Mouse (Mus musculus) gastrocnemius, postnatal 10 days (tissue): ENCODE results near the gene Mblac1. TPM values are rescaled to one million over a fixed set of nuclear protein-coding genes. Genes with fewer than 3 reads are reported as not detected.
"Not testable (repeated sequence)": the region's sequence is repeated elsewhere in the genome, so short reads cannot be mapped to it uniquely, and the experiment has no call there.

Source experiments
- DNase-seq: peaks from one replicate; pipeline ENCODE4 v3.0.0; 2021; ENCODE audit warnings: mixed read lengths
- microRNA-seq, 2 experiments: library from miRNA; unstranded; fragments of <30 nt; microRNA quantifications; one replicate each; pipeline ENCODE4 v1.2.0; 2021
- total RNA-seq, 2 experiments: library from RNA; stranded (reverse); gene quantifications; 2 replicates each; pipeline ENCODE4 v1.2.3; 2021

The Mblac1 gene
- total RNA-seq, 2 experiments from 2014 or later: 2.7 to 3.5 TPM

DNA sequence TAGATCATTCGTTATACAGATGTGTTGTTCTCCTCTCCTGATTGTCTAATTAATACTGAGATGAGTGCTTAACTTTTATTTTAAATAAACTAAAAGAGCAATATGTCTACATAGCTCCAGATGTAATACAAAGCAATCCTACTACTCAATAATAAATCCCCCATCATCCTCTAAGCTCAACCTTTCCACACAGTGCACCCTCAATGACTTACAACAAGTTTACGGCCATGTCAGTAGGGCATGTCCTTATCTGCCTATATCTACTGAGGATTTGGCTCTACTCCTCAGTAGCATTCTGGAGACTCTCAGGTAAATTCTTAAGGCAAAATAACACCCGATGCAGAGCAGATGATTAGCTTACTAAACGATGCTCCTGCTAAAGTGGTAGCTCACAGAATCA, 13.8 kb downstream of the Mblac1 start:
- no peak for DNase-seq

DNA sequence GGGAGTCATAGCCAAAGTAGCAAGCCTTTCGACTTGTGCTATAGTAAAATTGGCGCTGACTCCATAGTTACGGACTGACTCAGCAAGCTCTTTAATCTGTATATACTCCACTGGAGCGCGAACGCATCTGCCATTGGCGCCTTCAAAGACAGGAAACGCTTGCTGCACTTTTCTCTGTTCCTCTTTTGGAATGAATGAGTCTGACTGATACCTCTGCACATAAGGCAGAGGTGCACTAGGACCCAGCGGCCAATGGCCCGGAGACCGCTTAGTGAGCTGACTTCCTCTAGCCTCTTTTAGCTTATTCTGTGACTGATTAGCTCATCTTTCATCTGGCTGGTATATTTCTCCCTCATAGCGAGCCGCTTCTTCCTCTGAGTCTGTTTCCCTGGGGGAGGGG, 22.5 kb downstream of the Mblac1 start:
- not testable (repeated sequence) for DNase-seq

GRCm38 (mm10) chr5:138219864-138220263, 25.8 kb downstream of the Mblac1 start:
- no peak for DNase-seq

DNA sequence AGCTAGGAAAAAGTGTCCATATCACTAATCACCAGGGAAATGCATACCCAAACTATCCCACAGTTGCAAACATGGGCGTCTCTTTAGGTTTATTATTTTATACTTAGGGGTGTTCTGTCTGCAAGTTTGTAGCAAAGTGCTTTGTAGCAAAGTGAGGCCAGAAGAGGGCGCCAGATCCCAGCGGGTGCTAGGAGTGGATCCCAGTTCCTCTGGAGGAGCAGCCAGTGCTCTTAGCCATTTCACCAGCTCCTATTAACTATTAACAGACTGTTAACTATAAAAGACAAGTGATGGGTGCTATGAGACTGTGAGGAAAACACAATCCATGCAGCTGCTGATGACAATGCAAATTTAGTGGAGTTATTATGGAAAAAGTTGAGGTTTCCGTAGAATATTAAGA, 28.0 kb downstream of the Mblac1 start:
- peak; percentile 91 for DNase-seq

GRCm38 (mm10) chr5:138223287-138223686, 29.2 kb downstream of the Mblac1 start:
- DNase-seq: no peak

- DNase-seq: no peak
Measured at GRCm38 (mm10) chr5:138225700-138226099, 31.6 kb downstream of the Mblac1 start, which contains the start of gene Nxpe5. Gene Nxpe5, plus strand, starts transcription at chr5:138225898.

DNA sequence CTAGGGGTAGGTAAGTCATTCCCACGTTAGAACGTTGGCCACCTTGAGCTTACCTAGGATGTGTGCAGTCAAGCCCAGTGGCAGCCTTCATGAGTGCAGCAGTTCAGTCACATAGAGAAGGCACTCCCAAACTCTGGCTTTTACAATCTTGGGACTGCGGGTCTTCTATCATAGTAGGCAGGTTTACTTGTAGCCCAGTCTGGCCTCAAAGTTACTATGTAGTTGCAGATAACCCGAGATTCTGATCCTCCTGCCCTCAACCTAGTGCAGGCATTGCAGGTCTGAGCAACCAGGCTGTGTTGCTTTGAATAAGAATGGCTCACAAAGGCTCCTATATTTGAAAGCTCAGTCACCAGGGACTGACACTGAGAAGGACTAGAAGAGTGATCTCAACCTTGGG, 32.4 kb downstream of the Mblac1 start:
- no peak for DNase-seq

DNA sequence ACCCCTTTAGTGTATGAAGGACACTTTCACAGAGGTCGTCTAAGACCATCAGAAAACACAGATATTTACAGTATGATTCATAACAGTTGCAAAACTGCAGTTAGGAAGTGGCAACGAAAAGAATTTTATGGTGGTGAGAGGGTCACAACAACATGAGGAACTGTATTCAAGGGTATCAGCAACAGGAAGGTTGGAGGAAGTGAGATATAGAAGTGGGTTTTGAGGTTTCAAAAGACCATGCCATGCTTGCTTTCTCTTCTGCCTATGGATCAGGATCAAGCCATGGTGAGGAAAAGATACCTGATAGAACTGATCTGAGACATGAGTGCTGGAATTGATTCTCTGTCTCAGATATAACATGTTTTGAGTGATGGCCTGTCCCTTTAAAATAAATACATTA, 33.3 kb downstream of the Mblac1 start:
- no peak for DNase-seq

GRCm38 (mm10) chr5:138228026-138228425, 33.9 kb downstream of the Mblac1 start:
- DNase-seq: peak; percentile 24

DNA sequence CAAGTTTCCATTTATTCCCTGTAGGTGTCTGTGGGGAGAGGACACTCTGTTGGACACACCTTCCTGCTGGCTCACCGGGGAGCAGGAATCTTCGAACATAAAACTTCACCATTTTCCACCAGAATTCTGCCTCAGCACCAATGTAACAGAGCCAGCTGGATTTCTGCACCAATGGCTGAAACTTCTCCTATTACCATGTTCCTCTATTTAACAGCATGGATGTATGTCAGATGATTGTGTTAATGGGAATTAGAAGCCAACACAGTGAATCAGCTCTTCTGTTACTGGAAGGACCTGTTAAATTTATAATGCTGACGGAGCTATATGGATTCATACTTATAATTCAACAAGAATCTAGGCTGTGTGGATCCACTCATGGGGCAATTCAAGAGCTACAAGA, 35.4 kb downstream of the Mblac1 start:
- no peak for DNase-seq

DNA sequence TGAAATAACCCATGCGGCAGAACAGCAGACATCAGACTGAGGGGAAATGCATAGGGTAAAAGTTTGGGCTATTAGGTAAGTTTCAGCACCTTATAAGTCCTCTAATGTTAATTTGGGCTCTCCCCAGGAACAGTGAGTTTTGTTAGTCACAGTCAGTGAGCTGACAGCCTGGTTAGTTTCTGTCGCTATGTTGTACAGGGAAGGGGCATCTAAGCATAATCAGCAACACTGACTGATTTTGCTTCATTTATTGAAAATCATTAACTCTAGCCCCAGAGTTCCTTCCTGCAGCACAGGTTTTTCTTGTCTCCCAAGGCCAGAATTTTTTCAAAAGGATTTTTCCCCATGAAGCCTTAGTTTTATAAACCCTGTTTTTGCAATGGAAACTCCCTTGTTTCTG, 39.7 kb downstream of the Mblac1 start:
- DNase-seq: no peak

GRCm38 (mm10) chr5:138234224-138234623, 40.1 kb downstream of the Mblac1 start:
- no peak for DNase-seq

DNA sequence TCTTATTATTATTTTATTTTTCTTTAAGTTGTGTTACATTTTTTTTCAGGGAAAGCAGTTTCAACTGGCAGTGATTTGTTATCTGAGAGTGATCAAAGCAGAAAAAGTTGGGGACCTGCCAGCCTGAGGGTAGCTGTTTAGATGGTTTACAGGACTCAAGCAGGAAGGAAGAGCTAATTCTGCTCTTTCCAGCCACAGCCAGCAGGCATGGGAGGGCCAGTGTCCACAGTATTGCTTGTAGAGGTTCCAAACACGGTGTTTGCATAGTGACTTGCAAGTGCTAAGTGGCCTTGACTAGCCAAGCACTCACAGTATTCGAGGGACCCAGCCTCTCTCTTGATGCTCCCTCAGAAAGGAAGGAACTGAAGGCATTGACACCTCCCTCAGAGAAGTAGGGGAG, 47.4 kb downstream of the Mblac1 start:
- no peak for DNase-seq

Small RNAs within 50 kb of the gene (microRNA-seq; reads per million reads assigned to microRNA genes)
- gene Mir106b (474 to 569 reads per million in 2 experiments), gene Mir25 (267 to 389 reads per million in 2 experiments), gene Mir93 (1,585 to 1,788 reads per million in 2 experiments)

Other genes starting within 250 kb of the Mblac1 start
- 1 to 10 TPM; 5.9 to 7.1 TPM for gene Gjc3, start 231.2 kb upstream of the Mblac1 start, total RNA-seq
- under 1 TPM in 1 of 2 experiments, not detected in 1; 0.45 TPM for gene Azgp1, start 212.8 kb upstream of the Mblac1 start, total RNA-seq
- not detected for gene Smok3a, start 173.1 kb upstream of the Mblac1 start, total RNA-seq
- gene Smok3b, start 172.9 kb upstream of the Mblac1 start, total RNA-seq: not detected
- gene Smok3c, start 141.1 kb upstream of the Mblac1 start, total RNA-seq: not detected
- gene Zkscan1, start 109.2 kb upstream of the Mblac1 start, total RNA-seq: 10 to 100 TPM; 14.2 to 16.7 TPM
- 10 to 100 TPM; 12.9 to 14.3 TPM for gene Zscan21, start 77.4 kb upstream of the Mblac1 start, total RNA-seq
- gene Zfp113, start 38.6 kb upstream of the Mblac1 start, total RNA-seq: 1 to 10 TPM; 5.6 to 8.3 TPM
- 100 to 1,000 TPM; 117 to 119 TPM for gene Cops6, start 33.2 kb upstream of the Mblac1 start, total RNA-seq
- gene Ap4m1, start 22.3 kb upstream of the Mblac1 start, total RNA-seq: 10 to 100 TPM in 1 of 2 experiments, 1 to 10 TPM in 1; 9.9 to 16.0 TPM
- gene Mcm7, start 21.9 kb upstream of the Mblac1 start, total RNA-seq: 10 to 100 TPM; 20.2 to 27.7 TPM
- 10 to 100 TPM; 25.4 to 25.7 TPM for gene Taf6, start 6.9 kb upstream of the Mblac1 start, total RNA-seq
- gene Cnpy4, start 6.8 kb upstream of the Mblac1 start, total RNA-seq: 10 to 100 TPM in 1 of 2 experiments, 1 to 10 TPM in 1; 8.9 to 11.8 TPM
- 1 to 10 TPM; 1.4 to 1.6 TPM for gene Nxpe5, start 31.6 kb downstream of the Mblac1 start, total RNA-seq
- 10 to 100 TPM; 61.6 to 69.8 TPM for gene Lamtor4, start 61.2 kb downstream of the Mblac1 start, total RNA-seq
- gene BC037034, start 69.7 kb downstream of the Mblac1 start, total RNA-seq: 1 to 10 TPM; 5.3 to 8.1 TPM
- under 1 TPM; 0.38 to 0.86 TPM for gene Gal3st4, start 78.5 kb downstream of the Mblac1 start, total RNA-seq
- gene Gm43720, start 85.6 kb downstream of the Mblac1 start, total RNA-seq: under 1 TPM in 1 of 2 experiments, not detected in 1; 0.07 TPM
- gene Gpc2, start 85.7 kb downstream of the Mblac1 start, total RNA-seq: under 1 TPM; 0.35 to 0.88 TPM
- gene Stag3, start 85.9 kb downstream of the Mblac1 start, total RNA-seq: under 1 TPM; 0.42 to 0.97 TPM
- not detected for gene Pvrig, start 147.6 kb downstream of the Mblac1 start, total RNA-seq
- gene Zfp157, start 247.2 kb downstream of the Mblac1 start, total RNA-seq: 1 to 10 TPM; 4.6 to 5.0 TPM